Mouse (Mus musculus) bone marrow macrophage, adult 2 months (primary cell): ENCODE measurements around the gene Tmeff2.

Source experiments
- CTCF ChIP-seq: IDR thresholded peaks from 2 replicates; pipeline ENCODE4 v1.5.1; 2012; ENCODE audit warnings: low read depth, mild to moderate bottlenecking, low read length, moderate library complexity
- POLR2A ChIP-seq: IDR thresholded peaks from 2 replicates; pipeline ENCODE4 v1.6.1; 2012; ENCODE audit warnings: mild to moderate bottlenecking, low read depth, low read length, borderline replicate concordance

- TF ChIP-seq CTCF (no peak), POLR2A (no peak)
Measured at GRCm38 (mm10) chr1:51145693-51146092, 245.2 kb downstream of the Tmeff2 start.
